Mouse (Mus musculus): Measurements from ENCODE around the gene Prr29. TPM values are rescaled to one million over a fixed set of nuclear protein-coding genes. Genes with fewer than 3 reads are reported as not detected.

Prr29 gene
- polyA plus RNA-seq, 1 experiment: 0.87 TPM

GRCm38 (mm10) chr11:106340990-106341520 lies 24.2 kb upstream of the Prr29 start:
- no peaks in the 10 kb centered on the region for H3K27me3 ChIP-seq (ENCODE audit: control insufficient read depth, insufficient read depth, low read length)
- TF ChIP-seq POLR2A (IDR thresholded peaks at IDR 0.05; ENCODE audit: borderline replicate concordance, insufficient read depth, low read length) (no peak), CTCF (IDR thresholded peaks at IDR 0.05; ENCODE audit: borderline replicate concordance, insufficient read depth, low read depth, low read length) (no peak)
- DNase-seq: no peak
- H3K27ac ChIP-seq (ENCODE audit: insufficient read depth, low read length): no peak overlapping the region
- H3K4me1 ChIP-seq (ENCODE audit: control insufficient read depth, insufficient read depth, low read length): no peaks in the 10 kb centered on the region
- H3K4me3 ChIP-seq (replicated peaks; ENCODE audit: insufficient read depth, low read depth, low read length): no peak overlapping the region
- 80% methylated on average over 9 of the region's 9 CpGs for WGBS

- no peak for DNase-seq
- 46% methylated on average over 6 of the region's 6 CpGs for WGBS
Measured at GRCm38 (mm10) chr11:106344910-106345309, 20.4 kb upstream of the Prr29 start.

GRCm38 (mm10) chr11:106349772-106350171 lies 15.5 kb upstream of the Prr29 start:
- WGBS: 83% methylated on average over 6 of the region's 6 CpGs
- Histone ChIP-seq H3K4me3 (replicated peaks; ENCODE audit: insufficient read depth, low read depth, low read length) (no peak overlapping the region), H3K27ac (ENCODE audit: insufficient read depth, low read length) (no peak overlapping the region), H3K4me1 (ENCODE audit: control insufficient read depth, insufficient read depth, low read length) (no peaks in the 10 kb centered on the region; the same call in 1 of the 2 replicates), H3K27me3 (ENCODE audit: control insufficient read depth, insufficient read depth, low read length) (no peaks in the 10 kb centered on the region)
- no peak for DNase-seq
- TF ChIP-seq CTCF (IDR thresholded peaks at IDR 0.05; ENCODE audit: borderline replicate concordance, insufficient read depth, low read depth, low read length): no peak
- TF ChIP-seq POLR2A (IDR thresholded peaks at IDR 0.05; ENCODE audit: borderline replicate concordance, insufficient read depth, low read length): no peak

More at GRCm38 (mm10) chr11:106344910-106345309, 20.4 kb upstream of the Prr29 start:
- Histone ChIP-seq H3K4me1 (ENCODE audit: control insufficient read depth, insufficient read depth, low read length) (no peaks in the 10 kb centered on the region), H3K27me3 (ENCODE audit: control insufficient read depth, insufficient read depth, low read length) (no peaks in the 10 kb centered on the region), H3K27ac (ENCODE audit: insufficient read depth, low read length) (no peak overlapping the region), H3K4me3 (replicated peaks; ENCODE audit: insufficient read depth, low read depth, low read length) (no peak overlapping the region)
- no peak for TF ChIP-seq CTCF (IDR thresholded peaks at IDR 0.05; ENCODE audit: borderline replicate concordance, insufficient read depth, low read depth, low read length)
- TF ChIP-seq POLR2A (IDR thresholded peaks at IDR 0.05; ENCODE audit: borderline replicate concordance, insufficient read depth, low read length): no peak

GRCm38 (mm10) chr11:106350853-106351252 lies 14.4 kb upstream of the Prr29 start:
- TF ChIP-seq CTCF (IDR thresholded peaks at IDR 0.05; ENCODE audit: borderline replicate concordance, insufficient read depth, low read depth, low read length): no peak
- TF ChIP-seq POLR2A (IDR thresholded peaks at IDR 0.05; ENCODE audit: borderline replicate concordance, insufficient read depth, low read length): no peak
- Histone ChIP-seq H3K4me1 (ENCODE audit: control insufficient read depth, insufficient read depth, low read length) (peaks cover 7% of the 10 kb centered on the region; the same call in 1 of the 2 replicates), H3K27ac (ENCODE audit: insufficient read depth, low read length) (no peak overlapping the region), H3K27me3 (ENCODE audit: control insufficient read depth, insufficient read depth, low read length) (no peaks in the 10 kb centered on the region), H3K4me3 (replicated peaks; ENCODE audit: insufficient read depth, low read depth, low read length) (no peak overlapping the region)
- DNase-seq: no peak
- WGBS: 54% methylated on average over 5 of the region's 5 CpGs

- 66% methylated on average over 3 of the region's 3 CpGs for WGBS
- Histone ChIP-seq H3K4me1 (ENCODE audit: control insufficient read depth, insufficient read depth, low read length) (peaks cover 7% of the 10 kb centered on the region; the same call in 1 of the 2 replicates), H3K27me3 (ENCODE audit: control insufficient read depth, insufficient read depth, low read length) (no peaks in the 10 kb centered on the region), H3K27ac (ENCODE audit: insufficient read depth, low read length) (no peak overlapping the region), H3K4me3 (replicated peaks; ENCODE audit: insufficient read depth, low read depth, low read length) (no peak overlapping the region)
- no peak for DNase-seq
- TF ChIP-seq CTCF (IDR thresholded peaks at IDR 0.05; ENCODE audit: borderline replicate concordance, insufficient read depth, low read depth, low read length) (no peak), POLR2A (IDR thresholded peaks at IDR 0.05; ENCODE audit: borderline replicate concordance, insufficient read depth, low read length) (no peak)
Measured at GRCm38 (mm10) chr11:106351253-106351652, 14.0 kb upstream of the Prr29 start.

GRCm38 (mm10) chr11:106351941-106352340 lies 13.3 kb upstream of the Prr29 start:
- WGBS: 74% methylated on average over 4 of the region's 4 CpGs
- TF ChIP-seq CTCF (IDR thresholded peaks at IDR 0.05; ENCODE audit: borderline replicate concordance, insufficient read depth, low read depth, low read length): no peak
- TF ChIP-seq POLR2A (IDR thresholded peaks at IDR 0.05; ENCODE audit: borderline replicate concordance, insufficient read depth, low read length): no peak
- no peak for DNase-seq
- no peaks in the 10 kb centered on the region for H3K27me3 ChIP-seq (ENCODE audit: control insufficient read depth, insufficient read depth, low read length)
- peaks cover 12% of the 10 kb centered on the region; the same call in 1 of the 2 replicates for H3K4me1 ChIP-seq (ENCODE audit: control insufficient read depth, insufficient read depth, low read length)
- no peak overlapping the region for H3K27ac ChIP-seq (ENCODE audit: insufficient read depth, low read length)
- no peak overlapping the region for H3K4me3 ChIP-seq (replicated peaks; ENCODE audit: insufficient read depth, low read depth, low read length)

GRCm38 (mm10) chr11:106353188-106353587 lies 12.1 kb upstream of the Prr29 start, which contains the start of gene Scn4a:
TSS of gene Scn4a (minus strand) at chr11:106353288.
- H3K27ac ChIP-seq (ENCODE audit: insufficient read depth, low read length): no peak within 1 kb of the TSS
- no peak for DNase-seq
- H3K4me1 ChIP-seq (ENCODE audit: control insufficient read depth, insufficient read depth, low read length): peaks cover 12% of the 10 kb centered on the region; the same call in 1 of the 2 replicates
- no peak for TF ChIP-seq POLR2A (IDR thresholded peaks at IDR 0.05; ENCODE audit: borderline replicate concordance, insufficient read depth, low read length)
- no peak for TF ChIP-seq CTCF (IDR thresholded peaks at IDR 0.05; ENCODE audit: borderline replicate concordance, insufficient read depth, low read depth, low read length)
- H3K27me3 ChIP-seq (ENCODE audit: control insufficient read depth, insufficient read depth, low read length): no peaks in the 10 kb centered on the region
- WGBS: 84% methylated on average over 12 of the region's 12 CpGs
- no peak within 1 kb of the TSS for H3K4me3 ChIP-seq (replicated peaks; ENCODE audit: insufficient read depth, low read depth, low read length)

- Histone ChIP-seq H3K27me3 (ENCODE audit: control insufficient read depth, insufficient read depth, low read length) (no peaks in the 10 kb centered on the region), H3K4me1 (ENCODE audit: control insufficient read depth, insufficient read depth, low read length) (peaks cover 12% of the 10 kb centered on the region; the same call in 1 of the 2 replicates), H3K27ac (ENCODE audit: insufficient read depth, low read length) (no peak overlapping the region), H3K4me3 (replicated peaks; ENCODE audit: insufficient read depth, low read depth, low read length) (no peak overlapping the region)
- no peak for DNase-seq
- WGBS: 56% methylated on average over 1 of the region's 1 CpGs
- TF ChIP-seq CTCF (IDR thresholded peaks at IDR 0.05; ENCODE audit: borderline replicate concordance, insufficient read depth, low read depth, low read length): no peak
- TF ChIP-seq POLR2A (IDR thresholded peaks at IDR 0.05; ENCODE audit: borderline replicate concordance, insufficient read depth, low read length): no peak
Measured at GRCm38 (mm10) chr11:106354181-106354580, 11.1 kb upstream of the Prr29 start.

Data from cerebellum, adult 2 months (tissue).